23 mouse cellular contexts compared by ENCODE assay signal in the genomic region with DNA sequence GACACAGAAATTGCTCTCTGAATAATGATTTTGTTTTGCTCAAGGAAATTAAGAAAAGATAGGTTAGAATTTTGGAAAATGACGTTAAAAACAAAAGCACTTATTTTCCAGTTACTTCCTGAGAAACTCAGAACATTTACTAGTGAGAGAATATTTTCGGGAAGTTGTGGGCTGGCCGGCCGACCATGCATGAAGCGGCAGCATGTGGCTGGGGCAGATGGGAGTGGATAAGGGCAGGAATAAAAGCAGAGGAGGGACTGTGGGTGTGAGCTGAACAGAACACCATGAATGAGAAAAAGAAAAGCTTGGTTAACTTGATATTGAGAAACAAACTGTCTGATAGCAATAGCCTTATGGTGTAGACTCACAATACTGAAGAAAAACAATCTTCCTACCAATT.
A peak's percentile ranks its signal among the peaks of the same experiment; 100 is the strongest.
DNase-seq lines count a peak whose midpoint lies in the region; ATAC-seq and TF ChIP-seq lines count a peak whose summit lies in the region.
"Had no signal": no experiment of that assay in that cellular context is flagged by ENCODE, and none has a peak within 500 bp of the region (broad histone marks: within the 10 kb centered on the region; RNA-seq: fewer than 3 reads in every experiment).

No protein-coding gene starts in this region.

- peak overlapping the region; percentile 79 for H3K27ac ChIP-seq in layer of hippocampus, adult 2 months
- H3K27ac ChIP-seq: embryonic facial prominence, embryonic 15.5 days; forebrain, embryonic 10.5 days; heart, embryonic 13.5 days; hindbrain, postnatal 0 days; limb, embryonic 13.5 days; midbrain, embryonic 10.5 days; neural tube, embryonic 13.5 days had no signal

- no peak overlapping the region for H3K4me3 ChIP-seq in layer of hippocampus, adult 2 months
- H3K4me3 ChIP-seq: embryonic facial prominence, embryonic 15.5 days; forebrain, embryonic 10.5 days; heart, embryonic 13.5 days; limb, embryonic 13.5 days; midbrain, embryonic 10.5 days; neural tube, embryonic 13.5 days had no signal

- peak; percentile 94 for ATAC-seq in common myeloid progenitor, adult 5-6 weeks (replicated peaks; ENCODE audit: low read depth, poor library complexity, severe bottlenecking)
- ATAC-seq: hindbrain, postnatal 0 days had no signal

- DNase-seq in layer of hippocampus, adult 11-12 months (ENCODE audit: low spot score) = peak; percentile 60
- DNase-seq in layer of hippocampus, postnatal 10 days (ENCODE audit: low spot score in 2 of 2) = no peak
- peak; percentile 66 to 81 for DNase-seq in layer of hippocampus, adult 2 months (ENCODE audit: low spot score in 2 of 2)
- DNase-seq in right cerebral cortex, postnatal 25 days = peak; percentile 19
- no peak for DNase-seq in retina, embryonic 14.5 days (ENCODE audit: low spot score)
- no peak for DNase-seq in heart, adult 9 months (ENCODE audit: low spot score in 2 of 2)
- DNase-seq: adrenal gland, postnatal 36 days; cerebellum, adult 9-11 months; embryo, embryonic 11 days; gastrocnemius, postnatal 36 days; heart, postnatal 4 days; kidney, adult 8-10 months; lung, postnatal 10 days; spleen, adult 18-20 months; thymus, adult 2 months had no signal

- TF ChIP-seq CTCF in layer of hippocampus, adult 2 months (conservative IDR thresholded peaks at IDR 0.05) = no peak

Comparison
In these comparisons a context has a peak if more than half of its experiments do, and no peak if none do; other contexts are left out.
1. DNase-seq: peak in layer of hippocampus, adult 11-12 months (single experiment), layer of hippocampus, adult 2 months (2 of 2) and right cerebral cortex, postnatal 25 days (single experiment); none in layer of hippocampus, postnatal 10 days (0 of 2), retina, embryonic 14.5 days (single experiment) and heart, adult 9 months (0 of 2).